Mouse (Mus musculus) forebrain, embryonic 16.5 days (tissue): ENCODE data around the gene Edc4. TPM values are rescaled to one million over a fixed set of nuclear protein-coding genes. Genes with fewer than 3 reads are reported as not detected.

Experiments used
- ATAC-seq: fragments of 200-750 bp; cut with Nextera tagmentation; 2 replicates; pipeline ENCODE4 v1.8.0; 2017; ENCODE audit warnings: mild to moderate bottlenecking, moderate library complexity
- H3K27ac ChIP-seq: fragments of 300-500 bp; sonication (generic); 2 replicates; pipeline ENCODE4 v1.5.1; 2014; ENCODE audit warnings: low read length, control low read depth
- H3K27me3 ChIP-seq: fragments of 300-500 bp; sonication (generic); replicated peaks from 2 replicates; pipeline ENCODE4 v1.6.1; 2014; ENCODE audit warnings: low read length; ENCODE audit not compliant: control insufficient read depth, insufficient read depth
- H3K36me3 ChIP-seq: fragments of 300-500 bp; sonication (generic); 2 replicates; pipeline ENCODE4 v1.6.1; 2014; ENCODE audit not compliant: control insufficient read depth, insufficient read depth
- H3K4me1 ChIP-seq: fragments of 300-500 bp; sonication (generic); replicated peaks from 2 replicates; pipeline ENCODE4 v1.6.1; 2014; ENCODE audit warnings: low read length; ENCODE audit not compliant: control insufficient read depth, insufficient read depth
- H3K4me2 ChIP-seq: fragments of 300-500 bp; sonication (generic); 2 replicates; pipeline ENCODE4 v1.6.1; 2014; ENCODE audit warnings: mild to moderate bottlenecking, low read length, control low read depth
- H3K4me3 ChIP-seq: fragments of 300-500 bp; sonication (generic); replicated peaks from 2 replicates; pipeline ENCODE4 v1.5.1; 2014; ENCODE audit warnings: mild to moderate bottlenecking, low read length, control low read depth
- H3K9ac ChIP-seq: fragments of 300-500 bp; sonication (generic); replicated peaks from 2 replicates; pipeline ENCODE4 v1.6.1; 2014; ENCODE audit warnings: low read depth, low read length, control low read depth
- H3K9me3 ChIP-seq: fragments of 300-500 bp; sonication (generic); 2 replicates; pipeline ENCODE4 v1.6.1; 2016; ENCODE audit warnings: low read length; ENCODE audit not compliant: control insufficient read depth
- WGBS: fragments of 180-500 bp; shearing (Covaris S2); extraction: QIAGEN DNeasy Blood & Tissue Kit; methylation state at CpG from one replicate; pipeline ENCODE4 v1.1.7; 2014; 5-methylcytosine and 5-hydroxymethylcytosine counted together
- polyA plus RNA-seq: library from polyadenylated mRNA; unstranded; fragments of >200 nt; fragmentation: Nextera tagmentation; extraction: Ambion mirVana; gene quantifications from 2 replicates; pipeline ENCODE4 v1.2.1, GENCODE M21; 2015

The Edc4 gene
- polyA plus RNA-seq, 1 experiment from 2014 or later, result 59.8 TPM

DNA sequence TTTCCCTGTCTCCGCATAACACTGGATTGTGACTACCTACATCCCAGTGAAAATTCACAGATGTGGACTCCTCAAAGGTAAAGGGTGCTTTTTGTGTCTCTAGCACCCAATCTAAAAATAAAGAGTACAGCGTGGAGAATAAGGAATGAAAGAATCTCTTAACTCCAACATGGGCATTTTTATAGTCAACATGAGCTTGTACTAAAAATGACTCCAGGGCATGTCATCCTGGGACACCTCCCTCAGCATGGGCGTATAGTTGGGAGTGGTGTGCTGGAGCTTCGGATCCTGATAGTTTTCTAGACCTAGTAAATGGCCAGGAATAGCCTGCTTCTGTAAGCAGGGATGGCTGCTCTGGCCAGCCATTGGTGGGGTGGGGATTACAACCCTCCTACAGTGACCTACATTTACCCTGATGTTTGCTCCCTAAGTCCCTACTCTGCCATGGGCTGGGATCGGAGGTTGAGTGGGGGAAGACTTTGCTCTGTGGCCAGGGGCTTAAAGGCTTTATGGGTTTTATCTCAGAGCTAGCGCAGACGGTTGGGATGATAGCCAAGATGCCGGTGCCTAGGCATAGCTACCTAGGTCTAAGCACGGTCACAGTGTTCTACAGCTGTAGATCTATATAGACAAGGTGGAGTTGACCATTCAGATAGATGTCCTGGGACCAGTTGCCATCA is 17.3 kb downstream of the Edc4 start:
- no peak overlapping the region for H3K4me2 ChIP-seq
- no peaks in the 10 kb centered on the region for H3K36me3 ChIP-seq
- no peak overlapping the region for H3K9ac ChIP-seq
- no peak overlapping the region for H3K27ac ChIP-seq
- H3K4me3 ChIP-seq, result no peak overlapping the region
- no peaks in the 10 kb centered on the region for H3K27me3 ChIP-seq
- H3K9me3 ChIP-seq, result no peaks in the 10 kb centered on the region
- 74% methylated on average over 9 of the region's 9 CpGs for WGBS
- ATAC-seq, result no peak
- peaks cover 12% of the 10 kb centered on the region for H3K4me1 ChIP-seq

DNA sequence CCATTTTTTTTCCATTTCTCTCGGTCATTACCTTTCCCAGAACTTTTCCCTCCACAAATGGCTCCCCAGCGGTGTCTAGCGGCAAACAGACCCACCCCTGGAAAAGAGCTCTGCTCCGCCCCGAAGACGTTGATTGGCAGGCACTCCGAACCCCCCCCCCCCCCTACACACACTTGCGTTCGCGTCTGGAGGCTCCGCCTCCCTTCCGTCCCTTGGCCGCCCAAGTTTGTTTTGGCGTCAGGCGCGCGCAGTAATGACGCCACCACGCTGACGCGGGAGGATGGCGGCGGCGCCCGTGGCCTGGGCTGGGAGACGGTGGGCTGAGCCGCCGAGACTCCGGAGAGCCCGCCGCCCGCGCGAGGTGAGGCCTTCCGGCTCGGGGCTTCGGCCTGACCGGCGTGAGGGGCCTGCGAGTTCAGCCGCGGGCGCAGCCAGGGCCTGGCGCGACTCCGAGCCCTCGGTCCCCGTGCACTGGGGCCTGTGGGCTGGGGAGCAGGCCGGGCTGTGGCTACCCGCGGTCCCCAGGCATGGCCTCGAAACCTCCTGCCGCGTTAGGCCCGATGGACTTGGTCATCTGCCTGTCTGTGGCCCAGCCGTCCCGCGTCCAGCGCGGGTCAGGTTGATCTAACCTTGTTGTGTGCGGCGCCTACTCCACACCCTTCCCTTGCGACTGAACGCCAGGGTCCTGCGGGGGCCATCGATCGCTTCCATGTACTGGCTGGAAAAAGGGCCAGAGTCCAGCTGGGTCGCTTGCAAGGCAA is 19.7 kb downstream of the Edc4 start, which contains the start of gene Pskh1:
Gene Pskh1, plus strand, starts transcription at position 262 of the 761 bp plus-strand sequence.
- ATAC-seq, result peak; percentile 95
- WGBS, result 0% methylated on average over 68 of the region's 68 CpGs
- H3K9ac ChIP-seq, result peak within 1 kb of the TSS; percentile 99

DNA sequence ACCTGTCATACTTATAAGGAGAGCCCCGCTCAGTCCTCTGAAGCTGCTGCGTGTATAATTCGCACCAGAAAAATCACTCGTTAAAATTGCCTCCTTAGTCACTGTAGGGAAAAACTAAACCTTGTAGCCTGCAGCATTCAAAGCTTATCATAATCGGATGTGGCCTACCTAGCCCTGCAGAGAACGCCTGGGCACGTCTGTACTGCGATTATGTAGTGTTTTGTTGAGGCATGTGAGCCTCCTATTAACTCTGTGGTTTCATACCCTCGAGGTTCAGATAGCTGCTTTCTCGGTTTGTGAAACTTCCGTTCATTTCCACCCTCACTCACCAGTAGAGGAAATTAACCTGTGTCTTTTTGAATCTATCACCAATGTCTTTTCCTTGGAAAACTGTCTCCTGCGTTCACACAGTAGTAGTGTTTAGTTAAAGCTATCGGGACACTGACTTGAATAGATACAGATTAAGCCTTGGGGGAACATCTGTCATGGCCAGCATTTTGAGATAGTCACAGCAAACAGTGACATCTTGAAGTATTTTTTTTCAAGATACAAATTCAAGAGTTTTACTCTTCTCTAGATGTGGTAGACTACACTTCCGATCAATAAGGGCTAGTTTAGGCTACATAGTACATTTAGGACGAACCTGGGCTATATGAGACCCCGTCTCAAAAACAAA is 20.4 kb downstream of the Edc4 start:
- peak overlapping the region; percentile 92 for H3K4me2 ChIP-seq
- no peaks in the 10 kb centered on the region for H3K36me3 ChIP-seq
- 39% methylated on average over 16 of the region's 16 CpGs for WGBS
- peak overlapping the region; percentile 75 for H3K27ac ChIP-seq
- H3K27me3 ChIP-seq, result no peaks in the 10 kb centered on the region
- H3K9me3 ChIP-seq, result no peaks in the 10 kb centered on the region
- peak overlapping the region; percentile 95 for H3K4me3 ChIP-seq
- peaks cover 9% of the 10 kb centered on the region for H3K4me1 ChIP-seq
- H3K9ac ChIP-seq, result peak overlapping the region; percentile 99
- ATAC-seq, result no peak

More for the DNA sequence above, 19.7 kb downstream of the Edc4 start, which contains the start of gene Pskh1:
- Histone ChIP-seq H3K27me3 (no peaks in the 10 kb centered on the region), H3K4me1 (peaks cover 9% of the 10 kb centered on the region), H3K4me2 (peak within 1 kb of the TSS; percentile 92), H3K36me3 (no peaks in the 10 kb centered on the region), H3K27ac (peak within 1 kb of the TSS; percentile 75), H3K9me3 (no peaks in the 10 kb centered on the region), H3K4me3 (peak within 1 kb of the TSS; percentile 95)

DNA sequence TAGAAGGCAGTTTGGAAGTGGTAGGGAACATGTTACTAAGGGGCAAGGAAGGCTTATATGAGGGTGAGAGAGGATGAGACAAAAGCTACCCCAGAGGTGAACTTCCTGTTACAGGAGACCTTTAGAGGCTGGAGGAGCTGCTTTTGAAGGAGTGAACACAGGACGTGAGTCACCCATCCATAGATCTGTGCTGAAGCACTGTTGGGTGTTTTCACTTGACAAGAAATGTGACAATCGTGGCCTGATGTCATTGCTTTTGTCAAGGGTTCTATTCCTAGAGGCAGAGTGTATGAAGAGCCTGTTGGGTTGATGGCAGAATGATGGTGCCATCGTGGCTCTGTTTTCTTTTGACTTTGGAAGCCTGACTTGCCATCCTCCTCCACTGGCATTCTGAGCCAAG is 38.7 kb downstream of the Edc4 start:
- Histone ChIP-seq H3K36me3 (peaks cover 3% of the 10 kb centered on the region; the same call in 1 of the 2 replicates), H3K9me3 (no peaks in the 10 kb centered on the region), H3K4me2 (no peak overlapping the region), H3K9ac (no peak overlapping the region), H3K4me1 (no peaks in the 10 kb centered on the region), H3K27ac (no peak overlapping the region), H3K4me3 (no peak overlapping the region), H3K27me3 (no peaks in the 10 kb centered on the region)
- WGBS, result 90% methylated on average over 3 of the region's 3 CpGs
- no peak for ATAC-seq

DNA sequence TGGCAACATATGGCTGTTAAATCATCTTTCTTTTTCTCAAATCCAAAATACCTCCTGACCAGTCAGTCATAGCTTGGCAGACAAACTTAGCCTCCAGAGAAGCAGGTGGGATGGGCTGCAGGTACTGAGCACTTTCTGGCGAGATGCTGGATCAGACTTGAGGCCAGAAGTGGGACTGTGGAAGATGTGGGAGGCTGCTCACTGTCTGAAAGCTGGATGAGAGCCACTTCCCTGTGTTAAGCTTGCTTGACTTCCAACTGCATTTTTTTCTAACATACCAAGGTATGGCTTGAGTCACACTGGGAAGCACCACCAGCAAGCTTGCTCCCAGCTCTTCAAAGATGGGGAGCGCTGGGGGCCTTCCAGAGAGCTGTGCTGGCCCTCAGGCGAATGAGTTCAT is 44.4 kb downstream of the Edc4 start:
- no peaks in the 10 kb centered on the region; the same call in 1 of the 2 replicates for H3K36me3 ChIP-seq
- H3K27ac ChIP-seq, result no peak overlapping the region
- no peak overlapping the region for H3K4me2 ChIP-seq
- H3K9ac ChIP-seq, result no peak overlapping the region
- no peak for ATAC-seq
- H3K4me1 ChIP-seq, result no peaks in the 10 kb centered on the region
- no peaks in the 10 kb centered on the region for H3K9me3 ChIP-seq
- 72% methylated on average over 3 of the region's 3 CpGs for WGBS
- H3K27me3 ChIP-seq, result no peaks in the 10 kb centered on the region
- no peak overlapping the region for H3K4me3 ChIP-seq

DNA sequence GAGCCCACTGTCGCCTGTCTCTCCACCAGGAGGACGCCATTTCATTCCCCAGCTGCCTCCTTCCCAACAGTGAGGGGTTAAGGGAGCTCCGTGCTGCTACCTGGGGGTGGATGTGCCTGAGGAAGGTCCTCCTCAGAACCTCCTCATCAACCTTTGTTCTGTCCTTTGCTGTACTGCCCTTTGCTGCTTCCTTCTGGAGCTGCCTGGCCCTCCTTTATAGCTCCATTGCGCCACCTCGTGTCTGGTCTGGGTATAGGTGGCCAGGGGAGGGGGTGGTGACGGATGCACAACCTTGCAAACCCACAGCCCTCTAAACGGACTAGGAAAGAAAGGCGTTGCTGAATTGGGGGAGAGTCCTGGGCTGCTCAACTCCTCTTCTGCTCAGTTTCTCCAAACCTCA is 49.9 kb downstream of the Edc4 start:
- peak; percentile 68 for ATAC-seq
- Histone ChIP-seq H3K9me3 (no peaks in the 10 kb centered on the region), H3K9ac (peak overlapping the region; percentile 50; the same call in 1 of the 2 replicates), H3K36me3 (no peaks in the 10 kb centered on the region; the same call in 1 of the 2 replicates), H3K4me3 (no peak overlapping the region), H3K4me1 (peaks cover 4% of the 10 kb centered on the region; the same call in 1 of the 2 replicates), H3K4me2 (no peak overlapping the region), H3K27ac (no peak overlapping the region), H3K27me3 (no peaks in the 10 kb centered on the region)
- WGBS, result 15% methylated on average over 8 of the region's 8 CpGs

DNA sequence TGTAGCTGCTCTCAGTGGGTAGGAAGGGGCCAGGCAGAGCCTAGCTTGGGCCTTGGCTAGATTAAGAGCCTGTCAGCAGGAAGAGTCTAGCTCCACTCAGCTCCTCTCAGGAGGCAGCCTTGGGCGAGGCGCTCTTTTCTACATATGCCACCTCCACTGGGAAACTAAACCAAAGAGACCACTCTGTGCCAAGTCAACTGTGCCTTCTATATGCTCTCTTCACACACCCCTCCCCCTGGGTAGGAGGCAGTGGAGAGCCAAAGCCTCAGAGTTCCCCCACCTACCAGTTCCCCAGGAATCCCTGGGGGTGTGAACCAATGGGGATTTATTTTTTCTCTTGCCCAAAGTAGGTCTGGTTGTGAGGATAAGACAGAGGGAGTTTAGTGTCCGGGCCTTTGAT is 50.6 kb downstream of the Edc4 start:
- no peak for ATAC-seq
- Histone ChIP-seq H3K9me3 (no peaks in the 10 kb centered on the region), H3K9ac (no peak overlapping the region), H3K4me2 (no peak overlapping the region), H3K36me3 (no peaks in the 10 kb centered on the region; the same call in 1 of the 2 replicates), H3K27ac (no peak overlapping the region), H3K27me3 (no peaks in the 10 kb centered on the region), H3K4me3 (no peak overlapping the region), H3K4me1 (peaks cover 4% of the 10 kb centered on the region)
- WGBS, result 95% methylated on average over 3 of the region's 3 CpGs

DNA sequence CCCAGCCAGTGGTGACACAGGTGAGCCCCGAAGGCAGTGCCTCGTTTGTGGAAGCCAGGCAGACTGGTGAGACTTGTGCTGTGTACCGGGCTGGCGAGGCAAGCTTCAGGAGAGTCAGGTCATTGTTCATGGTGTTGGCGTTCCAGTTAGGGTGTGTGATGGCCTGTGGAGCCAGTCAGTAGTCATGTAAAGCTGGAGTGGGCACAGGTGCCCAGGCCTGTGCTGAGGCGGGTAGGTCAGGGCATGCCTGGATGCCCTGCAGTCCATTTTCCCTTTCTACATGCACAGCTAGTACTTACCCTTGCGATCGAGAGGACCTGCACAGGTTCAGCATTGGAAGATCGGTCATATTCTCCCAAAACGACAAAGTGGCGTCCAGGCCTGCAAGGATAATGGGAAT is 51.8 kb downstream of the Edc4 start:
- WGBS, result 91% methylated on average over 11 of the region's 11 CpGs
- Histone ChIP-seq H3K4me1 (peaks cover 8% of the 10 kb centered on the region), H3K36me3 (no peaks in the 10 kb centered on the region; the same call in 1 of the 2 replicates), H3K9me3 (no peaks in the 10 kb centered on the region), H3K4me3 (no peak overlapping the region), H3K27ac (no peak overlapping the region), H3K4me2 (no peak overlapping the region), H3K27me3 (no peaks in the 10 kb centered on the region), H3K9ac (no peak overlapping the region)
- ATAC-seq, result no peak

DNA sequence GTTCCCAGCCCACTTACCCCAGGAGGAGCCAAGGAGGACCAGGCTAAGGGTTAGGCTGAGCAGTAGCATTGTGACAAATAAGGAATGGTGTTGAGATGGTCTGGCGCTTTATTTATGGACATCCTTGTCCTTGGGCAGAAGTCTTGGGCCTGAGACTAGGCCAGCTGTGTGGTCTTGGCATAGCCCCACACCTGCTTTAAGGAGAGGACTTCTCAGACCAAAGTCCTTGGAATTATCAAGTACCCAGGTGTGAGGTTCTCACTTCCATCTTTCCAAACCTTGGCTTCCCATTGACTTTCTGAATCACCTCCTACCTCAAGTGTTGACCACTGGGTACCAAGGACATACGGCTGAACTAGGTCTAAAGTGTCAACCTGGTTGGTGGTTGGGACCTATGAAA is 53.1 kb downstream of the Edc4 start, which contains the start of gene Ctrl:
Gene Ctrl, minus strand, starts transcription at position 101 of the 400 bp plus-strand sequence.
- H3K27ac ChIP-seq, result no peak within 1 kb of the TSS
- no peaks in the 10 kb centered on the region for H3K27me3 ChIP-seq
- peaks cover 16% of the 10 kb centered on the region for H3K4me1 ChIP-seq
- no peak within 1 kb of the TSS for H3K4me2 ChIP-seq
- H3K4me3 ChIP-seq, result no peak within 1 kb of the TSS
- no peaks in the 10 kb centered on the region for H3K9me3 ChIP-seq
- H3K9ac ChIP-seq, result no peak within 1 kb of the TSS
- no peak for ATAC-seq
- 92% methylated on average over 2 of the region's 2 CpGs for WGBS
- no peaks in the 10 kb centered on the region; the same call in 1 of the 2 replicates for H3K36me3 ChIP-seq
